Mouse (Mus musculus): ENCODE measurements around the gene Fam217a.
"Not testable (repeated sequence)": the region's sequence is repeated elsewhere in the genome, so short reads cannot be mapped to it uniquely, and the experiment has no call there.

Fam217a gene

DNA sequence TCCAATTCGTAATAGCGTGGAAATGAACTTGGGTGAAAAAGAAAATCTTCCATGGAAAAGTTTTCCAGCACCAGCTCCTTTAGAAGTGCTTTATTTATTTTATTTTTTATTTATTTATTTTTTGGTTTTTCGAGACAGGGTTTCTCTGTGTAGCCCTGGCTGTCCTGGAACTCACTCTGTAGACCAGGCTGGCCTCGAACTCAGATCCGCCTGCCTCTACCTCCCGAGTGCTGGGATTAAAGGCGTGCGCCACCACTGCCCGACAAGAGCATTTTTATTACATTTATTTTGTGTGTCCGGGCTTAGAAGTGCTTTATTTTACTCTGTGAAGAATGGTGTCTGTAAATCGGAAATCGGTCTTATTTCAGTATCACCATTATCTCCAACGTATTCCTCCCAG, 49.4 kb downstream of the Fam217a start:
- DNase-seq (ENCODE audit: low read depth, low spot score), result peak; percentile 34

DNA sequence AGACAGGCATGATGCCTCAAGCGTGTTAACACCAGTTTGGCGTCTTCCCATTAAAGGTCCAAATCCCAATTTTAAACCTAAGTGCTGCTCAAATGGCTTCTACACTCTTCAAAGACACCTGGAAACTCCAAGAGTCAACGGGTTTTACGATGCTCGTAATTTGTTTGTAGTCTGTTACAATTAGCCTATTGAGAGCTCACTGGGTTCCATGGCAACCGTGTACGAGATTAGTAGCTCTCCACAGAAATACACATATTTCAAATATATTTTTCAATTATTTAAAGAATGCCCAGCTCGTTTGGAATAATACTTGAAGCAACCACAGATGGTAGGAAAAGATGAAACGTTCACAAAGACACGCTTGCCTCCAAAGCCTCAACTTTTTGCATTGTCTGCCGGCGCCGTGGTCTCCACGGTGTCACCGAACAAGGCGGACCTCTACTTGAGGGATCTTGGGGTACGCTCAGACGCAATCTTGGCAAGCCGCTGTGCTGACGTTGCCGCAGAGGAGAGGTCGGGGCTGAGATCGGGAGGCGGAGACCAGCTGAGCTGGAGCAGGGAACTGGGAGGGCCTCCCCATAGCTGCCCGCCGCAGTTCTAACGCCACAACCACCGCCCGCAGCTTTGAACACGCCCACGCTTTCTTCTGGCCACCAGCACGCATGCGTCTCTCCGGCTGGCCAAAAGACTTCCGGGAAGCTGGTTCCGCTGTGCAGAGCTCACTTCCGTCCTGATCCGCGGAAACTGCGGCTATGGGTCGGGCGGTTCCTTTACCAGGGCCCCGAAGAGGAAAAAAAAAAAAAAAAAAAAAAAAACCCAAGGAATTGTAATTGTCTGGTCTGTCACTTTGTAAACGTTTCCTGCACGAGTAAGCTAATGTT, 50.1 kb downstream of the Fam217a start:
- peak; percentile 89 for DNase-seq (ENCODE audit: low read depth, low spot score)

DNA sequence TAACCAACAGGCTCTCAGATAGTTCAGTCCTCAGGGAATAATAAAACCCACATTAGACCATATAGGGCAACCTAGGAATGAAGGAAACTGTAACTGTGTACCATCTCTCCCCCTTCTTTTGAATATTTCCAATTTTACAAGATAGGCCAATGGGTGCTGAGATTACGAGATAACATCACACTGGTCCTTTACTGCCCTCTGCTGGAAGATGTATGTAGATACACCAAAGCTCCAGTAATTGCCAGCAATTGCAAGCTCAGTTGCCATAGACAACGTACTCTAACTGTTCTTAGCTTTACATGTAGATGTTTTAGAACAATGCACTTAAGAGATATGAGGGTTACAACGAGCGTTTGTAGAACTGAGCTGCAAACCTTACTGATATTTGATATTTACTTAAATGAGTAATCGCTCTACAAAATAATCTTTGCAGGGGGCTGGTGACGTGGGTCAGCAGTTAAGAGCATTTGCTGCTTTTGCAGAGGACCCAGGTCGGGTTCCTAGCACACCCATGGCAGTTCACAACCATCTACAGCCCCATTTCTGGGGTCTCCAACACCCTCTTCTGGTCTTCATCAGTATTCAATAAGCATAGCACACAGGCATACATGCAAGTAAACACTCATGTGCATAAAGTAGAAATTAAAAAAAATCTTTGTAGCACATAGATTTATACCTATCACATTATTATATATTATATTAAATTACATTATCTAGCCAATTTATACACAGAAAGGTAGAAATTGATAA, 59.5 kb downstream of the Fam217a start:
- DNase-seq (ENCODE audit: low read depth, low spot score), result peak; percentile 67

DNA sequence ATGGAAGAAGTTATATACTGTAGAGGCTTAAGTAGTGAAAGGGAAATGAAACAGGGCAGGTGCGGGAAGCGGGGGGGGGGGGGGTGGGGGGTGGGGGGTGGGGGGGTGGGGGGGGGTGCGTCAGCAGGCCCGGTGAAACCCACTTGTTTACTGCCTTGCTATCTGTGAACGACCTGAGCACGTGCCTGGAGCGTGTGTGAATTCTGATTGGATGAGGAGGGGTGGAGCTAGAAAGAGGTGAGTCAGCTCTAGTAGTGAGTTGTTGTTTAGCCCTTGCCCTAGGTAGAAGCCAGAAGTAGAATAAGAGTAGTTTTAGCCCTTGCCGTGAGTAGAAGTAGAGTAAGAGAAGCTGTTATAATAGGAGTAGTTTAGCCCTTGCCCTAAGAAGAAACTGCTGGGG, 62.9 kb downstream of the Fam217a start:
- DNase-seq (ENCODE audit: low read depth, low spot score), result not testable (repeated sequence)

Measured in retina, adult 2 months (tissue).